Mouse (Mus musculus) stomach, embryonic 14.5 days (tissue): ENCODE data around the gene Astn2. TPM values are rescaled to one million over a fixed set of nuclear protein-coding genes. Genes with fewer than 3 reads are reported as not detected.

ENCODE experiments used
- ATAC-seq: fragments of 200-750 bp; cut with Nextera tagmentation; 2 replicates; pipeline ENCODE4 v1.8.0; 2017; ENCODE audit warnings: low read depth, moderate TSS enrichment; ENCODE audit not compliant: insufficient number of reproducible peaks, insufficient read depth, low FRiP score
- H3K27ac ChIP-seq: fragments of 300-500 bp; sonication (generic); 2 replicates; pipeline ENCODE4 v1.5.1; 2014; ENCODE audit warnings: mild to moderate bottlenecking, low read length, moderate library complexity, mixed read lengths
- H3K27me3 ChIP-seq: fragments of 300-500 bp; sonication (generic); 2 replicates; pipeline ENCODE4 v1.6.1; 2014; ENCODE audit warnings: low read length, control low read depth, mixed read lengths; ENCODE audit not compliant: control insufficient read depth, insufficient read depth
- H3K36me3 ChIP-seq: fragments of 300-500 bp; sonication (generic); 2 replicates; pipeline ENCODE4 v1.6.1; 2014; ENCODE audit warnings: mild to moderate bottlenecking, control low read depth, low read length, moderate library complexity, mixed read lengths; ENCODE audit not compliant: control insufficient read depth, insufficient read depth
- H3K4me1 ChIP-seq: fragments of 300-500 bp; sonication (generic); 2 replicates; pipeline ENCODE4 v1.6.1; 2014; ENCODE audit warnings: low read length, control low read depth, mixed read lengths; ENCODE audit not compliant: control insufficient read depth, insufficient read depth
- H3K4me2 ChIP-seq: fragments of 300-500 bp; sonication (generic); replicated peaks from 2 replicates; pipeline ENCODE4 v1.6.1; 2014; ENCODE audit warnings: low read depth, low read length, control low read depth
- H3K4me3 ChIP-seq: fragments of 300-500 bp; sonication (generic); 2 replicates; pipeline ENCODE4 v1.5.1; 2014; ENCODE audit warnings: low read depth, low read length, control low read depth
- H3K9ac ChIP-seq: fragments of 300-500 bp; sonication (generic); replicated peaks from 2 replicates; pipeline ENCODE4 v1.6.1; 2014; ENCODE audit warnings: low read depth, mild to moderate bottlenecking, control low read depth, low read length, moderate library complexity, mixed read lengths
- H3K9me3 ChIP-seq: fragments of 300-500 bp; sonication (generic); 2 replicates; pipeline ENCODE4 v1.6.1; 2016; ENCODE audit warnings: low read depth, low read length, control low read depth; ENCODE audit not compliant: control insufficient read depth
- WGBS: fragments of 180-500 bp; shearing (Covaris S2); extraction: QIAGEN DNeasy Blood & Tissue Kit; methylation state at CpG from one replicate; pipeline ENCODE4 v1.1.7; 2014; 5-methylcytosine and 5-hydroxymethylcytosine counted together
- polyA plus RNA-seq: library from polyadenylated mRNA; unstranded; fragments of >200 nt; fragmentation: Nextera tagmentation; extraction: Ambion mirVana; gene quantifications from 2 replicates; pipeline ENCODE4 v1.2.1, GENCODE M21; 2014

The Astn2 gene
- polyA plus RNA-seq, 1 experiment from 2014 or later: 0.64 TPM

DNA sequence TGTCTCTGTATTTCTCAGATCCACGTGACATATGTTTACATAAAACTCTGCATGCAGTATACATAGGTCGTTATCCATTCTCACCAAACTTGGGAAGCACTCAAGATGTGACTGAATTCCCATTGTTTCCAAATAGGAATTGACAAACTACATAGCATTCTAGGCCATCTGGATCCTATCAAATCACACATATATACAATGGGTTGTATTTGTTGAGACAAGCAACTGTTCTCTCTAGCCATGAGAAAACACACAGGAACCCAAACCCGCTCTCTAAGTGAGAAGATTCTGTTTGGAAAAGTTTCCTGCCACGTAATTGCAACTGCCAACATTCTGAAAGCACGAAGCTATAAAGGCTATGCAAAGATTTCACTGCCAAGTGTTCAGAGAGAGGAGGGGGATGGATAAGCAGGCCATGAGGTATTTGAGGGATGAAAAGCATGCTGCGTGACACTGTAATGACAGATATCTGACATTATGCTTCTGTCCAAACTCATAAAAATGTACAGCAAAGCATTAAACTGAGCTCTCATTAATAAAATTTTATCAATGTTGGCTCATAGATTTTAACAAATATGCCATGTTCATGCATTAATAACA is 732.7 kb downstream of the Astn2 start:
- Histone ChIP-seq H3K4me1 (0 out of 2 replicates have a peak, but pooled peaks cover 2% of the 10 kb centered on the region), H3K9ac (no peak overlapping the region), H3K27me3 (no peaks in the 10 kb centered on the region), H3K4me2 (0 out of 2 replicates have a peak overlapping the region, but pooled peaks have one; percentile 3), H3K27ac (peak overlapping the region; percentile 66), H3K4me3 (no peak overlapping the region), H3K36me3 (no peaks in the 10 kb centered on the region), H3K9me3 (no peaks in the 10 kb centered on the region)
- peak; percentile 61; the same call in 1 of the 2 replicates for ATAC-seq
- 30% methylated on average over 6 of the region's 6 CpGs for WGBS

- no peak overlapping the region for H3K9ac ChIP-seq
- ATAC-seq: no peak
Observed at GRCm38 (mm10) chr4:65667030-65667610, 737.3 kb downstream of the Astn2 start.

DNA sequence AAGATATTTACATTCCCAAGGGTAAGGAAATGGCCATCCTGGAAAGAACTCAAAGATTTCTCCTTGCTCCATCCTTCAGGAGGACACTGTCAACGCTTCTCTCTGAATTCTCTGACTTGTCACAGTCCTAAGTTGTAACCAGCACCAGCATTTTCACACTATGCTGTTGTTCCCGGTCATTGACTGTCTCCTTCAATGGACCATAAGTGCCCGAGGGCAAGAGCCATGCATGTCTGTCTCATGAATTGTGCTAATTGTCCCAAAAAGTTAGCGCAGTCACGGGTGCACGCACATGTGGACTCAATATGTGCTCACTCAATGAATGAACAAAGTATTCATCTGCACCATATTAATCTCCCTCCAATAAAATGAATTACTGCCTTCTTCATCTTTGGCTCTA is 741.2 kb downstream of the Astn2 start:
- Histone ChIP-seq H3K9ac (no peak overlapping the region), H3K27me3 (no peaks in the 10 kb centered on the region), H3K36me3 (no peaks in the 10 kb centered on the region), H3K4me2 (no peak overlapping the region), H3K4me1 (no peaks in the 10 kb centered on the region), H3K4me3 (no peak overlapping the region), H3K9me3 (no peaks in the 10 kb centered on the region), H3K27ac (no peak overlapping the region)
- 85% methylated on average over 6 of the region's 6 CpGs for WGBS
- ATAC-seq: no peak

More at GRCm38 (mm10) chr4:65667030-65667610, 737.3 kb downstream of the Astn2 start:
- H3K4me2 ChIP-seq: no peak overlapping the region
- H3K27ac ChIP-seq: no peak overlapping the region
- no peaks in the 10 kb centered on the region for H3K36me3 ChIP-seq
- 92% methylated on average over 5 of the region's 5 CpGs for WGBS
- H3K4me1 ChIP-seq: no peaks in the 10 kb centered on the region
- H3K4me3 ChIP-seq: no peak overlapping the region
- no peaks in the 10 kb centered on the region for H3K9me3 ChIP-seq
- H3K27me3 ChIP-seq: no peaks in the 10 kb centered on the region

GRCm38 (mm10) chr4:65654723-65655122 is 749.7 kb downstream of the Astn2 start:
- WGBS: 0% methylated on average over 2 of the region's 2 CpGs
- H3K27ac ChIP-seq: no peak overlapping the region
- H3K4me1 ChIP-seq: no peaks in the 10 kb centered on the region
- no peak overlapping the region for H3K9ac ChIP-seq
- no peak overlapping the region for H3K4me2 ChIP-seq
- H3K36me3 ChIP-seq: no peaks in the 10 kb centered on the region
- no peak overlapping the region for H3K4me3 ChIP-seq
- H3K9me3 ChIP-seq: no peaks in the 10 kb centered on the region
- ATAC-seq: peak; percentile 81; the same call in 1 of the 2 replicates
- no peaks in the 10 kb centered on the region for H3K27me3 ChIP-seq

GRCm38 (mm10) chr4:65642611-65643010 is 761.8 kb downstream of the Astn2 start:
- no peak for ATAC-seq
- Histone ChIP-seq H3K36me3 (no peaks in the 10 kb centered on the region), H3K9ac (no peak overlapping the region), H3K4me1 (no peaks in the 10 kb centered on the region), H3K4me3 (no peak overlapping the region), H3K9me3 (no peaks in the 10 kb centered on the region), H3K27me3 (no peaks in the 10 kb centered on the region), H3K27ac (no peak overlapping the region), H3K4me2 (no peak overlapping the region)
- WGBS: 60% methylated on average over 5 of the region's 5 CpGs

- H3K36me3 ChIP-seq: no peaks in the 10 kb centered on the region
Observed at GRCm38 (mm10) chr4:65638231-65638630, 766.2 kb downstream of the Astn2 start.

GRCm38 (mm10) chr4:65620125-65620524 is 784.3 kb downstream of the Astn2 start:
- Histone ChIP-seq H3K9me3 (no peaks in the 10 kb centered on the region), H3K4me1 (no peaks in the 10 kb centered on the region), H3K4me3 (no peak overlapping the region), H3K36me3 (peaks cover 21% of the 10 kb centered on the region), H3K9ac (no peak overlapping the region), H3K4me2 (no peak overlapping the region), H3K27ac (no peak overlapping the region), H3K27me3 (no peaks in the 10 kb centered on the region)
- no peak for ATAC-seq
- 71% methylated on average over 3 of the region's 3 CpGs for WGBS

More at GRCm38 (mm10) chr4:65638231-65638630, 766.2 kb downstream of the Astn2 start:
- no peak for ATAC-seq
- Histone ChIP-seq H3K9ac (no peak overlapping the region), H3K9me3 (no peaks in the 10 kb centered on the region), H3K4me2 (no peak overlapping the region), H3K4me3 (no peak overlapping the region), H3K4me1 (no peaks in the 10 kb centered on the region), H3K27ac (no peak overlapping the region), H3K27me3 (no peaks in the 10 kb centered on the region)
- WGBS: 73% methylated on average over 3 of the region's 3 CpGs

GRCm38 (mm10) chr4:65613135-65613534 is 791.3 kb downstream of the Astn2 start:
- Histone ChIP-seq H3K36me3 (peaks cover 43% of the 10 kb centered on the region), H3K4me1 (no peaks in the 10 kb centered on the region)
- ATAC-seq: no peak

More at GRCm38 (mm10) chr4:65613135-65613534, 791.3 kb downstream of the Astn2 start:
- no peak overlapping the region for H3K27ac ChIP-seq
- H3K4me3 ChIP-seq: no peak overlapping the region
- no peaks in the 10 kb centered on the region for H3K9me3 ChIP-seq
- WGBS: 97% methylated on average over 14 of the region's 14 CpGs
- no peak overlapping the region for H3K9ac ChIP-seq
- no peaks in the 10 kb centered on the region for H3K27me3 ChIP-seq
- no peak overlapping the region for H3K4me2 ChIP-seq
